Mouse (Mus musculus) stomach, embryonic 16.5 days (tissue): ENCODE data around the gene Opa1. TPM values are rescaled to one million over a fixed set of nuclear protein-coding genes. Genes with fewer than 3 reads are reported as not detected.
A peak's percentile ranks its signal among the peaks of the same experiment; 100 is the strongest.

ENCODE experiments used
- ATAC-seq: fragments of 200-750 bp; cut with Nextera tagmentation; 2 replicates; pipeline ENCODE4 v1.8.0; 2017; ENCODE audit warnings: moderate number of reproducible peaks, moderate TSS enrichment; ENCODE audit not compliant: insufficient read depth, low FRiP score
- H3K27ac ChIP-seq: fragments of 300-500 bp; sonication (generic); 2 replicates; pipeline ENCODE4 v1.5.1; 2014; ENCODE audit warnings: low read length
- H3K27me3 ChIP-seq: fragments of 300-500 bp; sonication (generic); 2 replicates; pipeline ENCODE4 v1.6.1; 2014; ENCODE audit warnings: low read length, control low read depth, mixed read lengths; ENCODE audit not compliant: control insufficient read depth, insufficient read depth
- H3K36me3 ChIP-seq: fragments of 300-500 bp; sonication (generic); 2 replicates; pipeline ENCODE4 v1.6.1; 2014; ENCODE audit warnings: low read length; ENCODE audit not compliant: control insufficient read depth, insufficient read depth
- H3K4me1 ChIP-seq: fragments of 300-500 bp; sonication (generic); 2 replicates; pipeline ENCODE4 v1.6.1; 2014; ENCODE audit warnings: low read length, control low read depth, mixed read lengths; ENCODE audit not compliant: control insufficient read depth, insufficient read depth
- H3K4me2 ChIP-seq: fragments of 300-500 bp; sonication (generic); 2 replicates; pipeline ENCODE4 v1.6.1; 2014; ENCODE audit warnings: low read depth, low read length, mixed read lengths
- H3K4me3 ChIP-seq: fragments of 300-500 bp; sonication (generic); replicated peaks from 2 replicates; pipeline ENCODE4 v1.5.1; 2014; ENCODE audit warnings: mild to moderate bottlenecking, low read length
- H3K9ac ChIP-seq: fragments of 300-500 bp; sonication (generic); 2 replicates; pipeline ENCODE4 v1.6.1; 2014; ENCODE audit warnings: low read length
- H3K9me3 ChIP-seq: fragments of 300-500 bp; sonication (generic); replicated peaks from 2 replicates; pipeline ENCODE4 v1.6.1; 2016; ENCODE audit warnings: low read length, control low read depth; ENCODE audit not compliant: control insufficient read depth
- WGBS: fragments of 180-500 bp; shearing (Covaris S2); extraction: QIAGEN DNeasy Blood & Tissue Kit; methylation state at CpG from one replicate; pipeline ENCODE4 v1.1.7; 2014; 5-methylcytosine and 5-hydroxymethylcytosine counted together
- polyA plus RNA-seq: library from polyadenylated mRNA; unstranded; fragments of >200 nt; fragmentation: Nextera tagmentation; extraction: Ambion mirVana; gene quantifications from 2 replicates; pipeline ENCODE4 v1.2.1, GENCODE M21; 2015

Gene Opa1
- polyA plus RNA-seq, 1 experiment from 2014 or later = 33.7 TPM

DNA sequence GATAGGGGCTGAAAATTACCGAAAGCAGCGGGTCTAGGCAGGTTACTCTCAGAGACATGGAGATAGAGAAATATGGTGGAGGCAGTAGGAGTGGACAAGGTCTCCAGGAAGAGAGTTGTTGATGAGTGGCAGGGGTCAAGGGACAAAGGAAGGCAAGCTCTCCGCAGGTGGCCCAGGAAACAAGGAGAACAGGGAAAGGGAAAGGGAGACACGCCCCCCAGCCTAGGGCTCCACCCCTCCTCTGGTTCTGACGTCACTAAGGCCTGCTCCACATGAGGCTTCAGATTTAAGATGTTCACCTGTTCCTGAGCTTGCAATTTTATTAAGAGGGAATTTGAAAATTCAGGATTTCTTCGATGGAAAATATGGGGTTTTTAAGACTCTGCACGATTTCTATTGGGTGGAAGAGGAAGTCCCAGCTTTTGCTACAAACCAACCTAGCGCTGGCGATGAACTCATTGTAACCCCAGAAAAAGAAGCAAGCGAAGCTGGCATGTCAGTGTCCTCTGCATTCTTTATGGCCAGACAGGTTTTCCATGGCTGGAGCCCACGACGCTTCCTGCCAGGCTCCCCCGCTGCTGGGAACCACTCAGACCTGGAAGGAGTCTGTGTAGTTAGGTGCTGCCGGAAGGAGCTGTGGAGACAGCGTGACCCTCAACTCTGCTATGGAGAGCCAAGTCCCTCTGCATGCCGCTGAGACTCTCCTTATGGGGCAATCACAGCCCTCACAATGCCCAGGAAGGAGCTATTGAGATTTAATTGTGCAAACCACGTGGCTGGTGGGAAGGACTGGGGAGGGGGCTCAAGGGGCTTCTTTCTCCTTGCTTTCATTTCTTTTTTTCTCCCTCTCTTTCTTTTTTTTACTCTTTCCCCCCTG, 103.7 kb downstream of the Opa1 start:
- 44% methylated on average over 17 of the region's 17 CpGs for WGBS
- ATAC-seq = no peak; the same call in 1 of the 2 replicates
- H3K9ac ChIP-seq = no peak overlapping the region
- H3K36me3 ChIP-seq = no peaks in the 10 kb centered on the region
- peaks cover 8% of the 10 kb centered on the region for H3K4me1 ChIP-seq
- H3K27me3 ChIP-seq = no peaks in the 10 kb centered on the region
- no peak overlapping the region for H3K27ac ChIP-seq
- H3K4me2 ChIP-seq = no peak overlapping the region; the same call in 1 of the 2 replicates
- no peak overlapping the region for H3K4me3 ChIP-seq
- no peaks in the 10 kb centered on the region for H3K9me3 ChIP-seq

DNA sequence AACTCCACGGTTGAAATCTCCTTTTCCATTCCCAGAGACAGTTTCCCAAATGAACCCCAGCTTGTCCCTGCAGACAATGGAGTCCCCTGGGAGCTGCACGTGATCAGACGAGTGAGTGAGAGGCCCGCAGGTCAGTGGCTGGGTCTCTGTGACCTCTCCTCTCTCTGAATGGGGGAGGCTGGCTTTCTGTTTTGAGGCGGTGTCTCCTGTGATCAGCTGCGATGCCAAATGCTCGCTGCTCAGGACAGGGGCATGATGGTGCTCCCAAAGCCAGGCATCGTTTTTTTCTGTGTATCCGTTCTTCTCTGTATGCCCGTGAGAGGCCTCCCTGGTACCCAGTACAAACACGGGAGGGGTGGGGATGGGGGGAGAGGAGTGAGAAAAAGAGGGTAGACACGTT, 104.4 kb downstream of the Opa1 start:
- H3K9me3 ChIP-seq = no peaks in the 10 kb centered on the region
- no peaks in the 10 kb centered on the region for H3K36me3 ChIP-seq
- H3K4me3 ChIP-seq = no peak overlapping the region
- WGBS = 18% methylated on average over 12 of the region's 12 CpGs
- 0 out of 2 replicates have a peak overlapping the region, but pooled peaks have one; percentile 3 for H3K9ac ChIP-seq
- no peak overlapping the region for H3K4me2 ChIP-seq
- no peaks in the 10 kb centered on the region for H3K27me3 ChIP-seq
- peaks cover 8% of the 10 kb centered on the region for H3K4me1 ChIP-seq
- ATAC-seq = peak; percentile 51; the same call in 1 of the 2 replicates
- H3K27ac ChIP-seq = no peak overlapping the region; the same call in 1 of the 2 replicates

DNA sequence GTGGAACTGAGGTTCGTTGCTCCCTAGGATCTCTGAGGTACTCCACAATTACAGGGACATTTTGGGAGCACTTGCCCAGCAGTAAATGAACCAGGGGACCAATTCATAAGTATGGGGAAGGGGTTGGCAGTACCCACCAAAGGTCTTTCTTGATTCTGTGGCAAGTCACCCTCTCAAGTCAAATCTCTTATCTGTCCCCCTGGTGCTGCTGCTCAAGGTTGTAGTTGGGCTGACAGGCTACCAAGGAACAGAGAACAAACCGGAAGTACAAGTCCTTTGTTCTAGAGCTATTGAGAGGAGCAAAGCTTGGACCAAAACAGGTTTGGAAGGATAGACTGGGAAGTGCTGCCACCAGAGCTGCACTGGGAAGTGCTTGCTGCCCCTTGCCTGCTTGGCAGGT, 105.0 kb downstream of the Opa1 start:
- peak overlapping the region; percentile 19; the same call in 1 of the 2 replicates for H3K27ac ChIP-seq
- H3K9me3 ChIP-seq = no peaks in the 10 kb centered on the region
- no peaks in the 10 kb centered on the region for H3K27me3 ChIP-seq
- no peak overlapping the region for H3K4me2 ChIP-seq
- H3K4me3 ChIP-seq = no peak overlapping the region
- no peak overlapping the region for H3K9ac ChIP-seq
- no peak for ATAC-seq
- H3K36me3 ChIP-seq = no peaks in the 10 kb centered on the region
- H3K4me1 ChIP-seq = peaks cover 8% of the 10 kb centered on the region
- 47% methylated on average over 2 of the region's 2 CpGs for WGBS

DNA sequence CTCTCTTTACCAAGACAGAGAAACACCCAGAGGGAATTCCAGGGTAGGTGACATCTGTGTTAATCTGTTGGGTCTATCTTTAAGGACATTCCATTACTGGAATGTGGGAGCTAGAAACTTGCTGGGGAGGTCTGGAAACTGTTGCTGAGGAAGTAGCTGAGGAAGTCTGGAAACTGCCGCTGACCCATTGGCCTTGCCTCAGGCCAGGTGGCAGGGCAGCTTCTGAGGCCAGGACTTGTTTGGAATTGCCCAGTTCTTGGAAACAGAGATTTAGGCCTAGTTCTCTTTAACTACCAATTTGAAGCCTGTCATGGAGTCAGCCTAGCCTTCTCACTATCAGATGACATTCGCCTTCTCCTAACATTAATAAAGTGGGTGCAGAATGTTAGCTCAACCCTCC, 105.5 kb downstream of the Opa1 start:
- H3K9me3 ChIP-seq = no peaks in the 10 kb centered on the region
- H3K4me3 ChIP-seq = no peak overlapping the region
- H3K4me1 ChIP-seq = peaks cover 8% of the 10 kb centered on the region
- no peak for ATAC-seq
- no peak overlapping the region for H3K9ac ChIP-seq
- WGBS = 97% methylated on average over 2 of the region's 2 CpGs
- no peaks in the 10 kb centered on the region for H3K36me3 ChIP-seq
- H3K27ac ChIP-seq = peak overlapping the region; percentile 19; the same call in 1 of the 2 replicates
- H3K4me2 ChIP-seq = no peak overlapping the region
- H3K27me3 ChIP-seq = no peaks in the 10 kb centered on the region

DNA sequence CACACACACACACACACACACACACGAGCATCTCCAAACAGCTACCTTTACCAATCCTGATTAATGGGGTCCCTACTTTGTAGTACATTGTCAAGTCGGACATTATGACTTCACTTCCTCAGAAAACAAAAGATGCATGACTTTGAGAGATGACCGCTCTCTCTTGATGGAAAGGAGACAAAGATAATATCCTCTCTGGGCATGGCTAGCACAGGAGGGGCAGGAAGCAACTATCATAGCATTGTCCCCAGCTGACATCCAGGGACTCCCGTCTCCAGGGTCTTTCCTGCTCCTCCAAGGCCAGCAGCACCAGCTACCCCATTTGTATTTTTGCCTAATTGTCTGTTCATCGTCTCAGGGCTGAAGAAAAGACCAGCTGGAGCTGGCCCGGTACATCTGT, 107.0 kb downstream of the Opa1 start:
- Histone ChIP-seq H3K9ac (no peak overlapping the region), H3K36me3 (no peaks in the 10 kb centered on the region), H3K4me3 (no peak overlapping the region), H3K27ac (no peak overlapping the region), H3K4me2 (no peak overlapping the region), H3K27me3 (no peaks in the 10 kb centered on the region), H3K4me1 (peaks cover 8% of the 10 kb centered on the region), H3K9me3 (no peaks in the 10 kb centered on the region)
- WGBS = 73% methylated on average over 6 of the region's 6 CpGs
- no peak for ATAC-seq

DNA sequence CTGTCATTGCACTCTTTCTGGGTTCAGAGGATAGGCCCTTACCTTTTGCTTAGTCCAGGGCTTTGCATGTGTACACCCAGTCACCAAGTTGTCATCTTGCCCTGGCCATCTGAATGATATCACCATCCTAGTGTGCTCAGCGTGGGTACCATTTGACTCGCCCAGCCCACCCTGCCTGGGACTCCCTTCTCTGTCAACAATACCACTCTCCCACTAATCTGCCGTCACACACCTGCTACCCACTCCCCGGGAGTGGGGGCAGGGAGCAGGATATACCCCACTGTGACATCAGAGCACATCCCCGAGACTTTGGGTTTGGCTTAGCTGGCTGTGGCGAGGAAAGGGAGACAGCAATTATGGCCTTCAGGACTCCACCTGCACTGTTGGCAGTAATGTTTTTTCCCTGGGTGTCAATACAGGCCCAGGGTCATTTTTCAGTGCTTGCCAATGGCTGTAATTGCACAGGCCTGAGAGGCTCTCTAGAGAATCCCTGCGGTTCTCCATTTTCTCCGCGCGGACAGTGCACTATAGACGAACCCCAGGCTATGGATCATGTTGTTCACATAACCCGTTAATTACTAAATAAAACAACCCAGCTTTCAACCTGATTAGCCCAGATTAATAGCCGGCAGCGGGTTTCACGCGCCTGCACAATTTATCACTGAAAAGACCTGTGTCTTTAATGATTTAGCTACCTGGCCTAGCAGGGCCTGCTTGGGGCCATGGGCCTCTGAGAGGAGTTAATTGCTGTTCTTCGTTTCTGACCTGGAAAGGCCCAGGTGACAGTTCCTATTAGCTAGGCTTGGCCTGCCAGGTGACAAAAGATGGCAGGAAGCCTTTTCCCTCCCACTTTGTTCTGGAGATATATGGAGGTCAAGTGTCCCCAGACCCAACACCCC, 109.1 kb downstream of the Opa1 start:
- no peak for ATAC-seq
- WGBS = 67% methylated on average over 17 of the region's 17 CpGs

DNA sequence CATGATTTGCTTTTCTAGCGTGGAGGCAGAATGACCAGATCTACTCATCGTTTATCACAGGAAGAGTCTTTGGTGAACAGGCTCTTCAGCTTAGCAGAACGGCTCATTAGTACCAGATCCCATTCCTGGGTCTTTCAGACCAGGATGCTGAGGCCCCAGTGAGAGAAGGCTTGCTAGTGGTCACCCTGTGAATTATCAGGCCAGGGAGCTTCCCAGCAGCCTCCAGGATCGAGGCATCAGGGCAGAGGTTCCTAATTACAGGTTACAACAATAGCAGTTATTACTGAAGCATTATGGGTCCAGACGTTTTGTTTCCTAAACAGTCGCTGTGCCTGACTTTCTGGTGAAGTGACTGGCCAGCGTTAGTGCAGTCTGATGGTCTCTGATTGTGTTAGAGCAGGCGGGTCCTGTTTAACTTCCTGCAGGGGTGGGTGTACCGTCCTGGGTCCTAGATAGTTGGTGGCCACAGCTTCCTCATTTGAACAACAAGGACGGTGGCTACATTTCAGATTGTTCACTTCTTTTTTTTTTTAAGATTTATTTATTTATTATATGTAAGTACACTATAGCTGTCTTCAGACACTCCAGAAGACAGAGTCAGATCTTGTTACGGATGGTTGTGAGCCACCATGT, 110.2 kb downstream of the Opa1 start:
- Histone ChIP-seq H3K9ac (no peak overlapping the region), H3K9me3 (no peaks in the 10 kb centered on the region), H3K27me3 (no peaks in the 10 kb centered on the region), H3K4me3 (no peak overlapping the region), H3K4me2 (no peak overlapping the region), H3K4me1 (no peaks in the 10 kb centered on the region), H3K27ac (no peak overlapping the region), H3K36me3 (no peaks in the 10 kb centered on the region)
- 48% methylated on average over 11 of the region's 11 CpGs for WGBS
- no peak for ATAC-seq

More for the DNA sequence above, 109.1 kb downstream of the Opa1 start:
- no peak overlapping the region for H3K27ac ChIP-seq
- no peaks in the 10 kb centered on the region for H3K36me3 ChIP-seq
- no peak overlapping the region for H3K4me2 ChIP-seq
- no peak overlapping the region for H3K9ac ChIP-seq
- H3K27me3 ChIP-seq = no peaks in the 10 kb centered on the region
- H3K4me3 ChIP-seq = no peak overlapping the region
- H3K9me3 ChIP-seq = no peaks in the 10 kb centered on the region
- H3K4me1 ChIP-seq = peaks cover 5% of the 10 kb centered on the region

DNA sequence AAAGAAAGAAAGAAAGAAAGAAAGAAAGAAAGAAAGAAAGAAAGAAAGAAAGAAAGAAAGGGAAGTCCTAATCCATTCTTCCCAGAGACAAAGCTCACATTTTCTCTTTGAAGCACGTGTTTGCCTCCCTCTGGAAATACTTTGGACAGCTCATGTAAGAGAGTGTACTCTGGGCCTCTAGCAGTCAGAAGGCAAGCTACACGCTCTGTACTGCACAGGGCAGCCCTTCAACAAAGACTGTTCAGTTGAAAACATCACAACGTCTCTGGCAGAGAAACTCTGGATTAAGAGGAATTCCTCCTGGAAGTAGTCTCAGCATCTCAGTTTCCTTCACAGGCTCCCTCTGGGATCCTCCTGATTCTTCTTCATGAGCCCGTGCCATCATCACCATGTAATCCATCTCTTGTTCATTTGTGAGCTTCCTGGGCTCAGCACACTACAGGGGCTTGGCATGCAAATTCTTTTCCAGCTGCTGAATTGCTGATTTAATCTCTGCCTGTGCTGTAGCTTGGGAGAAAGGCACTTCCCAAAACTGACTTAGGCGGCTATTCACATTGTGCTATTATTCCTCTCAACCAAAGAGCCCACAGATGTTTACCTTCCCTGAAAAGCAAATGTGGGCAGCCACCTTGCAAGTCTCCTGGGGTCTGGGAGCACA, 114.0 kb downstream of the Opa1 start:
- 27% methylated on average over 5 of the region's 5 CpGs for WGBS
- no peaks in the 10 kb centered on the region for H3K27me3 ChIP-seq
- no peaks in the 10 kb centered on the region for H3K36me3 ChIP-seq
- no peak overlapping the region for H3K9ac ChIP-seq
- no peaks in the 10 kb centered on the region for H3K9me3 ChIP-seq
- H3K4me2 ChIP-seq = no peak overlapping the region
- H3K4me3 ChIP-seq = no peak overlapping the region
- H3K4me1 ChIP-seq = no peaks in the 10 kb centered on the region
- H3K27ac ChIP-seq = no peak overlapping the region
- ATAC-seq = no peak
